Mouse (Mus musculus) cerebellum, adult 2 months (tissue): ENCODE measurements at regions not wholly inside any gene's neighbourhood (a gene's known extent, or its start where the extent isn't known, plus 50 kb on each side); places are given as distances from the start of the nearest gene placed in this dataset.

Experiments
- CTCF ChIP-seq: fragments of 200-500 bp; IDR thresholded peaks from 2 replicates; pipeline ENCODE4 v1.5.1; 2011; ENCODE audit warnings: low read depth, mild to moderate bottlenecking, control low read depth, low read length, moderate library complexity, borderline replicate concordance; ENCODE audit not compliant: insufficient read depth
- POLR2A ChIP-seq: fragments of 200-500 bp; IDR thresholded peaks from 2 replicates; pipeline ENCODE4 v1.6.1; 2011; ENCODE audit warnings: low read length, control low read depth, borderline replicate concordance; ENCODE audit not compliant: insufficient read depth

- no peak for TF ChIP-seq POLR2A
- TF ChIP-seq CTCF, result no peak
Observed at GRCm38 (mm10) chr16:69567420-69568179, 295.9 kb downstream of the Speer2 start.
